Mouse (Mus musculus) heart, adult 2 months (tissue): Measurements from ENCODE around the gene Serpina3b. TPM values are rescaled to one million over a fixed set of nuclear protein-coding genes. Genes with fewer than 3 reads are reported as not detected.

Source experiments
- DNase-seq, 2 experiments: peaks; one replicate each; pipeline ENCODE4 v3.0.0; 2021
- H3K27ac ChIP-seq: fragments of 200-600 bp; 2 replicates; pipeline ENCODE4 v1.8.1; 2022
- H3K27me3 ChIP-seq: fragments of 200-500 bp; 2 replicates; pipeline ENCODE4 v1.6.1; 2012; ENCODE audit warnings: mild to moderate bottlenecking, low read length, inconsistent platforms, mixed read lengths; ENCODE audit not compliant: control insufficient read depth, insufficient read depth
- H3K36me3 ChIP-seq: fragments of 200-500 bp; 2 replicates; pipeline ENCODE4 v1.6.1; 2012; ENCODE audit warnings: low read length, inconsistent platforms; ENCODE audit not compliant: control insufficient read depth, insufficient read depth
- H3K4me1 ChIP-seq: fragments of 200-500 bp; 2 replicates; pipeline ENCODE4 v1.6.1; 2011; ENCODE audit warnings: low read length; ENCODE audit not compliant: control insufficient read depth, insufficient read depth
- H3K4me3 ChIP-seq: fragments of 200-600 bp; 2 replicates; pipeline ENCODE4 v1.8.1; 2022
- H3K79me2 ChIP-seq: fragments of 200-500 bp; replicated peaks from 2 replicates; pipeline ENCODE4 v1.6.1; 2012; ENCODE audit warnings: mild to moderate bottlenecking, inconsistent platforms, low read length, moderate library complexity, mixed read lengths; ENCODE audit not compliant: control insufficient read depth, insufficient read depth
- H3K9ac ChIP-seq: fragments of 200-500 bp; 2 replicates; pipeline ENCODE4 v1.6.1; 2012; ENCODE audit warnings: low read depth, mild to moderate bottlenecking, control low read depth, inconsistent platforms, low read length, mixed read lengths
- CTCF ChIP-seq: fragments of 200-600 bp; IDR thresholded peaks from 2 replicates; pipeline ENCODE4 v1.8.1; 2022; ENCODE audit warnings: antibody characterized with exemption, mild to moderate bottlenecking, moderate library complexity
- EP300 ChIP-seq: fragments of 200-500 bp; IDR thresholded peaks from 2 replicates; pipeline ENCODE4 v1.6.1; 2011; ENCODE audit warnings: low read depth, low read length, control low read depth; ENCODE audit not compliant: insufficient read depth
- POLR2A ChIP-seq: fragments of 200-500 bp; IDR thresholded peaks from 2 replicates; pipeline ENCODE4 v1.6.1; 2011; ENCODE audit warnings: mild to moderate bottlenecking, low read depth, low read length, control low read depth; ENCODE audit not compliant: insufficient read depth
- WGBS: fragments of 180-500 bp; shearing (Covaris S2); methylation state at CpG from one replicate; pipeline ENCODE4 v1.1.7; 2018; 5-methylcytosine and 5-hydroxymethylcytosine counted together
- intact Hi-C: fragments of 180-260 bp; cut with DNase I; formaldehyde crosslinking; loops from one replicate; pipeline ENCODE4 v1.15.1; 2025
- polyA plus RNA-seq: library from polyadenylated mRNA; depleted of rRNA; stranded (reverse); fragments of >200 nt; gene quantifications from 2 replicates; pipeline ENCODE4 v1.2.3, GENCODE M21; 2012; rRNA removed
- total RNA-seq, 2 experiments: library from RNA; stranded (reverse); gene quantifications; 2 replicates each; pipeline ENCODE4 v1.2.3; 2021

Gene Serpina3b
- total and polyA plus RNA-seq, 3 experiments, result 0.06 TPM; not detected in 2

DNA sequence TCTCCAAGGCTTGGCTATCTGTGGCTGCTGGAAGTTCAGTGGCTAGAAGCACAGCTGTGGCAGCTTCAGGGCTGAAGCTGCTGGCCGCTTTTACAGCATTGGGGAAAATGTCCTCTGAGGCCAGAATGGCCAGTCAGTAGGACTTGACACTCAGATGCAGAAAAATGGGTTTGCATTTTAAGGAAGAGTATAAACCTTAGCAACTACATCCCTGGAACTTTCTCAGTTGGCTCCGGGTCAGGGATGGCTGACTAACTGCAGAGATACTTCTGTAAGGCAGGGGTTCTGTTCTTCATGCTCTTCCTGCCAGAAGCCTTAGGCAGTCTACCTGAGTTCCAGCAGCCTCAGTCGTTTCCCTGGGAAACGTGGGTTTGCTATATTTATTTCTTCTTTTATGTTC lies 57.2 kb downstream of the Serpina3b start:
- Histone ChIP-seq H3K27ac (no peak overlapping the region), H3K27me3 (no peaks in the 10 kb centered on the region), H3K36me3 (no peaks in the 10 kb centered on the region), H3K79me2 (no peaks in the 10 kb centered on the region), H3K4me1 (no peaks in the 10 kb centered on the region), H3K4me3 (no peak overlapping the region), H3K9ac (no peak overlapping the region)
- intact Hi-C loops, result no loop called here
- whole genome bisulfite sequencing, result 74% methylated on average over 4 of the region's 4 CpGs
- DNase-seq, result no peak
- TF ChIP-seq EP300, result no peak
- TF ChIP-seq CTCF, result no peak
- no peak for TF ChIP-seq POLR2A

DNA sequence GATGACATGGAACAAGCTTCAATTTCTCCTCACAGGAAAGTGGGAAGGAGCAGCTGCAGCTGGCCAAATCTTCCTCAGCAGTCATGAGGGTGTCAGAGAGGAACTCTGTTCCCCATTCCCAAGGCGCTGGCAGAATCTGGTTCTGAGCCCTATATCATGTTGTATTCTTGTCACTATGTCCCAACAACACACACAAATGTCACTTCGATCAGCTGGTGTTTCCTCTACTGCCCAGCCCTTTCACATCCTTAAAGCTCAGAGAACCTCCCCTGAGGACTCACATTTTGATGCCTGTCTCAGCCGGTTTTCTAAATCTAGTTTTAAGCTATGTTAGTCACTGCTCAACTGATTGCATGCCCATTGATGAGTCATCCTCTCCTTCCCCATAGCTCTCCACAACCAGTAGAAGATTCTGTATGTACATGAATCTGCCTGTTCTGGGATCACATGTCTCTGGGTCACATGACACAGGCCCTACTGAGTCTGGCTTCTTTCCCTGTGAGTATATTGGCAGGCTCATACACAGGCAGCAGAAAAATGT lies 58.3 kb downstream of the Serpina3b start:
- Histone ChIP-seq H3K4me3 (no peak overlapping the region), H3K36me3 (no peaks in the 10 kb centered on the region), H3K27ac (no peak overlapping the region), H3K27me3 (no peaks in the 10 kb centered on the region), H3K79me2 (no peaks in the 10 kb centered on the region), H3K4me1 (no peaks in the 10 kb centered on the region), H3K9ac (no peak overlapping the region)
- no peak for TF ChIP-seq CTCF
- no peak for TF ChIP-seq POLR2A
- TF ChIP-seq EP300, result no peak
- 36% methylated on average over 3 of the region's 3 CpGs for WGBS
- DNase-seq, result no peak
- intact Hi-C loops, result no loop called here

Other genes starting within 250 kb of the Serpina3b start
- not detected for gene Serpina1c, start 223.1 kb upstream of the Serpina3b start, total RNA-seq
- gene Serpina1c, start 223.1 kb upstream of the Serpina3b start, polyA plus RNA-seq, result 0.14 and 4.2 TPM in 2 replicates
- under 1 TPM in 1 of 2 experiments, not detected in 1; 0.27 TPM for gene Serpina1e, start 169.0 kb upstream of the Serpina3b start, total RNA-seq
- gene Serpina1e, start 169.0 kb upstream of the Serpina3b start, polyA plus RNA-seq, result 0.23 and 0.35 TPM in 2 replicates
- gene Serpina11, start 138.0 kb upstream of the Serpina3b start, total RNA-seq, result not detected
- gene Serpina11, start 138.0 kb upstream of the Serpina3b start, polyA plus RNA-seq, result not detected in 2 replicates
- not detected for gene Serpina9, start 114.2 kb upstream of the Serpina3b start, total RNA-seq
- gene Serpina9, start 114.2 kb upstream of the Serpina3b start, polyA plus RNA-seq, result 0.62 TPM in 1 of 2 replicates, not detected in the other
- not detected for gene Serpina12, start 83.6 kb upstream of the Serpina3b start, total RNA-seq
- gene Serpina12, start 83.6 kb upstream of the Serpina3b start, polyA plus RNA-seq, result not detected in 2 replicates
- gene Serpina5, start 26.9 kb upstream of the Serpina3b start, total RNA-seq, result not detected
- not detected in 2 replicates for gene Serpina5, start 26.9 kb upstream of the Serpina3b start, polyA plus RNA-seq
- gene Serpina3a, start 15.3 kb upstream of the Serpina3b start, total RNA-seq, result not detected
- not detected in 2 replicates for gene Serpina3a, start 15.3 kb upstream of the Serpina3b start, polyA plus RNA-seq
- gene Serpina3c, start 25.9 kb downstream of the Serpina3b start, total RNA-seq, result 1 to 10 TPM in 1 of 2 experiments, under 1 TPM in 1; 0.45 to 1.5 TPM
- gene Serpina3c, start 25.9 kb downstream of the Serpina3b start, polyA plus RNA-seq, result 0.61 and 1.3 TPM in 2 replicates
- gene Serpina3f, start 86.5 kb downstream of the Serpina3b start, total RNA-seq, result under 1 TPM in 1 of 2 experiments, not detected in 1; 0.26 TPM
- gene Serpina3f, start 86.5 kb downstream of the Serpina3b start, polyA plus RNA-seq, result 0.04 TPM in 1 of 2 replicates, not detected in the other
- gene Serpina3g, start 108.2 kb downstream of the Serpina3b start, total RNA-seq, result 1 to 10 TPM; 1.1 to 1.6 TPM
- gene Serpina3g, start 108.2 kb downstream of the Serpina3b start, polyA plus RNA-seq, result 0.59 and 2.0 TPM in 2 replicates
- under 1 TPM in 1 of 2 experiments, not detected in 1; 0.94 TPM for gene Serpina3i, start 135.1 kb downstream of the Serpina3b start, total RNA-seq
- 0.10 and 0.12 TPM in 2 replicates for gene Serpina3i, start 135.1 kb downstream of the Serpina3b start, polyA plus RNA-seq
- gene Serpina3j, start 186.6 kb downstream of the Serpina3b start, total RNA-seq, result not detected
- not detected in 2 replicates for gene Serpina3j, start 186.6 kb downstream of the Serpina3b start, polyA plus RNA-seq
- gene Serpina3k, start 210.5 kb downstream of the Serpina3b start, total RNA-seq, result under 1 TPM; 0.14 to 0.34 TPM
- gene Serpina3k, start 210.5 kb downstream of the Serpina3b start, polyA plus RNA-seq, result 2.3 TPM in 1 of 2 replicates, not detected in the other
- not detected for gene Serpina3m, start 210.5 kb downstream of the Serpina3b start, total RNA-seq
- gene Serpina3m, start 210.5 kb downstream of the Serpina3b start, polyA plus RNA-seq, result 0.12 TPM in 1 of 2 replicates, not detected in the other